Mouse (Mus musculus): ENCODE data around the gene Chn1. TPM values are rescaled to one million over a fixed set of nuclear protein-coding genes. Genes with fewer than 3 reads are reported as not detected.

Gene Chn1
- polyA plus RNA-seq, 1 experiment: 122 TPM

- Histone ChIP-seq H3K4me1 (ENCODE audit: control insufficient read depth, insufficient read depth, low read length) (peaks cover 14% of the 10 kb centered on the region), H3K27me3 (ENCODE audit: control insufficient read depth, insufficient read depth, low read length) (no peaks in the 10 kb centered on the region), H3K27ac (ENCODE audit: control insufficient read depth, insufficient read depth, low read depth, low read length) (no peak overlapping the region), H3K4me3 (ENCODE audit: control insufficient read depth, low read depth, low read length) (no peak overlapping the region), H3K36me3 (ENCODE audit: control insufficient read depth, insufficient read depth, low read length) (no peaks in the 10 kb centered on the region)
- TF ChIP-seq CTCF (IDR thresholded peaks at IDR 0.05; ENCODE audit: control insufficient read depth, insufficient read depth, insufficient replicate concordance, low read depth, low read length): no peak
Measured at GRCm38 (mm10) chr2:73790332-73790731, 15.2 kb upstream of the Chn1 start.

GRCm38 (mm10) chr2:73788395-73788794 lies 13.2 kb upstream of the Chn1 start:
- Histone ChIP-seq H3K27ac (ENCODE audit: control insufficient read depth, insufficient read depth, low read depth, low read length) (no peak overlapping the region), H3K4me1 (ENCODE audit: control insufficient read depth, insufficient read depth, low read length) (peaks cover 14% of the 10 kb centered on the region), H3K36me3 (ENCODE audit: control insufficient read depth, insufficient read depth, low read length) (no peaks in the 10 kb centered on the region), H3K27me3 (ENCODE audit: control insufficient read depth, insufficient read depth, low read length) (no peaks in the 10 kb centered on the region), H3K4me3 (ENCODE audit: control insufficient read depth, low read depth, low read length) (no peak overlapping the region)
- TF ChIP-seq POLR2A (IDR thresholded peaks at IDR 0.05; ENCODE audit: control insufficient read depth, low read depth, low read length) (no peak), CTCF (IDR thresholded peaks at IDR 0.05; ENCODE audit: control insufficient read depth, insufficient read depth, insufficient replicate concordance, low read depth, low read length) (no peak)

GRCm38 (mm10) chr2:73782371-73782905 lies 7.3 kb upstream of the Chn1 start:
- Histone ChIP-seq H3K27ac (ENCODE audit: control insufficient read depth, insufficient read depth, low read depth, low read length) (no peak overlapping the region), H3K4me1 (ENCODE audit: control insufficient read depth, insufficient read depth, low read length) (no peaks in the 10 kb centered on the region), H3K27me3 (ENCODE audit: control insufficient read depth, insufficient read depth, low read length) (no peaks in the 10 kb centered on the region), H3K4me3 (ENCODE audit: control insufficient read depth, low read depth, low read length) (no peak overlapping the region), H3K36me3 (ENCODE audit: control insufficient read depth, insufficient read depth, low read length) (no peaks in the 10 kb centered on the region)
- TF ChIP-seq POLR2A (IDR thresholded peaks at IDR 0.05; ENCODE audit: control insufficient read depth, low read depth, low read length) (no peak), CTCF (IDR thresholded peaks at IDR 0.05; ENCODE audit: control insufficient read depth, insufficient read depth, insufficient replicate concordance, low read depth, low read length) (no peak)

GRCm38 (mm10) chr2:73780321-73781010 lies 5.3 kb upstream of the Chn1 start:
- Histone ChIP-seq H3K36me3 (ENCODE audit: control insufficient read depth, insufficient read depth, low read length) (no peaks in the 10 kb centered on the region), H3K4me1 (ENCODE audit: control insufficient read depth, insufficient read depth, low read length) (no peaks in the 10 kb centered on the region), H3K27ac (ENCODE audit: control insufficient read depth, insufficient read depth, low read depth, low read length) (no peak overlapping the region), H3K4me3 (ENCODE audit: control insufficient read depth, low read depth, low read length) (no peak overlapping the region), H3K27me3 (ENCODE audit: control insufficient read depth, insufficient read depth, low read length) (no peaks in the 10 kb centered on the region)
- TF ChIP-seq POLR2A (IDR thresholded peaks at IDR 0.05; ENCODE audit: control insufficient read depth, low read depth, low read length): no peak

GRCm38 (mm10) chr2:73779796-73780195 lies 4.7 kb upstream of the Chn1 start:
- no peak overlapping the region for H3K27ac ChIP-seq (ENCODE audit: control insufficient read depth, insufficient read depth, low read depth, low read length)
- no peaks in the 10 kb centered on the region for H3K36me3 ChIP-seq (ENCODE audit: control insufficient read depth, insufficient read depth, low read length)
- H3K27me3 ChIP-seq (ENCODE audit: control insufficient read depth, insufficient read depth, low read length): no peaks in the 10 kb centered on the region
- H3K4me3 ChIP-seq (ENCODE audit: control insufficient read depth, low read depth, low read length): no peak overlapping the region
- TF ChIP-seq CTCF (IDR thresholded peaks at IDR 0.05; ENCODE audit: control insufficient read depth, insufficient read depth, insufficient replicate concordance, low read depth, low read length): no peak
- no peaks in the 10 kb centered on the region for H3K4me1 ChIP-seq (ENCODE audit: control insufficient read depth, insufficient read depth, low read length)

- no peak for TF ChIP-seq POLR2A (IDR thresholded peaks at IDR 0.05; ENCODE audit: control insufficient read depth, low read depth, low read length)
- no peak for TF ChIP-seq CTCF (IDR thresholded peaks at IDR 0.05; ENCODE audit: control insufficient read depth, insufficient read depth, insufficient replicate concordance, low read depth, low read length)
- Histone ChIP-seq H3K4me3 (ENCODE audit: control insufficient read depth, low read depth, low read length) (no peak overlapping the region), H3K36me3 (ENCODE audit: control insufficient read depth, insufficient read depth, low read length) (no peaks in the 10 kb centered on the region), H3K27ac (ENCODE audit: control insufficient read depth, insufficient read depth, low read depth, low read length) (no peak overlapping the region), H3K4me1 (ENCODE audit: control insufficient read depth, insufficient read depth, low read length) (no peaks in the 10 kb centered on the region), H3K27me3 (ENCODE audit: control insufficient read depth, insufficient read depth, low read length) (no peaks in the 10 kb centered on the region)
Measured at GRCm38 (mm10) chr2:73779016-73779595, 4.0 kb upstream of the Chn1 start.

- Histone ChIP-seq H3K4me3 (ENCODE audit: control insufficient read depth, low read depth, low read length) (no peak overlapping the region), H3K4me1 (ENCODE audit: control insufficient read depth, insufficient read depth, low read length) (no peaks in the 10 kb centered on the region), H3K36me3 (ENCODE audit: control insufficient read depth, insufficient read depth, low read length) (no peaks in the 10 kb centered on the region), H3K27me3 (ENCODE audit: control insufficient read depth, insufficient read depth, low read length) (no peaks in the 10 kb centered on the region), H3K27ac (ENCODE audit: control insufficient read depth, insufficient read depth, low read depth, low read length) (no peak overlapping the region)
- TF ChIP-seq POLR2A (IDR thresholded peaks at IDR 0.05; ENCODE audit: control insufficient read depth, low read depth, low read length) (no peak), CTCF (IDR thresholded peaks at IDR 0.05; ENCODE audit: control insufficient read depth, insufficient read depth, insufficient replicate concordance, low read depth, low read length) (no peak)
Measured at GRCm38 (mm10) chr2:73776936-73777335, 1.8 kb upstream of the Chn1 start.
